Mouse (Mus musculus) spleen, adult 2 months (tissue): ENCODE data around the gene Inpp4b.

Experiments used
- CTCF ChIP-seq: fragments of 200-500 bp; IDR thresholded peaks from 2 replicates; pipeline ENCODE4 v1.5.1; 2011; ENCODE audit warnings: mild to moderate bottlenecking, inconsistent platforms; ENCODE audit not compliant: insufficient read depth, insufficient read length, insufficient replicate concordance; ENCODE audit errors: extremely low read depth
- POLR2A ChIP-seq: fragments of 200-500 bp; IDR thresholded peaks from 2 replicates; pipeline ENCODE4 v1.6.1; 2011; ENCODE audit warnings: low read depth, low read length, inconsistent platforms

- TF ChIP-seq CTCF (no peak), POLR2A (no peak)
These were observed 432.1 kb downstream of the Inpp4b start for GRCm38 (mm10) chr8:81774454-81774853.
